9 mouse cellular contexts compared by ENCODE assay signal in the genomic region with DNA sequence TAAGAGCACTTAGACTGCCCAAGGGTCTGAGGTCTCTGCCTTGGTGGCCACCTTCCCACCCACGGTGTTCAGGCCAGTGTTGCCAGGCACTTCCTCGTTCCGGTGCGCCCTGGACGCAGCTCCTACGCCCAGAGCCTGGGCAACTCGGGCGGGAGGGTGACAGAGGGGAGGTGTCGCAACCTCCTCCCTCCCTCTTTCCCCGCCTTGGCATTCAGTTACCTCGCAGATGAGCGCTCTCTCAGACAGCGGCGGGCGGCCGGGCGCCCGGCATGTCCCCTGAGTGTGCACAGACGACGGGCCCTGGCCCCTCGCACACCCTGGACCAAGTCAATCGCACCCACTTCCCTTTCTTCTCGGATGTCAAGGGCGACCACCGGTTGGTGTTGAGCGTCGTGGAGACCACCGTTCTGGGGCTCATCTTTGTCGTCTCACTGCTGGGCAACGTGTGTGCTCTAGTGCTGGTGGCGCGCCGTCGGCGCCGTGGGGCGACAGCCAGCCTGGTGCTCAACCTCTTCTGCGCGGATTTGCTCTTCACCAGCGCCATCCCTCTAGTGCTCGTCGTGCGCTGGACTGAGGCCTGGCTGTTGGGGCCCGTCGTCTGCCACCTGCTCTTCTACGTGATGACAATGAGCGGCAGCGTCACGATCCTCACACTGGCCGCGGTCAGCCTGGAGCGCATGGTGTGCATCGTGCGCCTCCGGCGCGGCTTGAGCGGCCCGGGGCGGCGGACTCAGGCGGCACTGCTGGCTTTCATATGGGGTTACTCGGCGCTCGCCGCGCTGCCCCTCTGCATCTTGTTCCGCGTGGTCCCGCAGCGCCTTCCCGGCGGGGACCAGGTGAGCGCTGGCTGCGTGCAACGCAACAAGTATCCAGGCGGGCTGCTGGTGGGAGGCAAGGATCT. TPM values are rescaled to one million over a fixed set of nuclear protein-coding genes. Genes with fewer than 3 reads are reported as not detected.
DNase-seq lines count a peak whose midpoint lies in the region; ATAC-seq and TF ChIP-seq lines count a peak whose summit lies in the region.
"Had no signal": no experiment of that assay in that cellular context is flagged by ENCODE, and none has a peak within 500 bp of the region (broad histone marks: within the 10 kb centered on the region; RNA-seq: fewer than 3 reads in every experiment).

TSS of gene Ffar4 (plus strand) at position 214 of the 901 bp plus-strand sequence.

- no peaks in the 10 kb centered on the region for H3K9me3 ChIP-seq in hindbrain, embryonic 16.5 days (ENCODE audit: control insufficient read depth, low read length)
- H3K9me3 ChIP-seq in stomach, postnatal 0 days (ENCODE audit: control insufficient read depth, low read length) = no peaks in the 10 kb centered on the region

- peak within 1 kb of the TSS; percentile 75 for H3K4me3 ChIP-seq in testis, adult 2 months (ENCODE audit: control insufficient read depth, low read depth, low read length)
- peak within 1 kb of the TSS; percentile 41 for H3K4me3 ChIP-seq in hindbrain, embryonic 16.5 days (ENCODE audit: low read length)
- H3K4me3 ChIP-seq in stomach, postnatal 0 days (ENCODE audit: low read depth, low read length) = peak within 1 kb of the TSS; percentile 30
- H3K4me3 ChIP-seq: erythroblast, embryonic 14.5 days had no signal

- H3K36me3 ChIP-seq in testis, adult 2 months (ENCODE audit: control insufficient read depth, insufficient read depth, low read length) = no peaks in the 10 kb centered on the region
- H3K36me3 ChIP-seq in hindbrain, embryonic 16.5 days (ENCODE audit: control insufficient read depth, insufficient read depth, low read length) = no peaks in the 10 kb centered on the region
- no peaks in the 10 kb centered on the region for H3K36me3 ChIP-seq in stomach, postnatal 0 days (ENCODE audit: control insufficient read depth, insufficient read depth, low read length)

- H3K4me1 ChIP-seq in testis, adult 2 months (ENCODE audit: control insufficient read depth, insufficient read depth, low read length) = peaks cover 8% of the 10 kb centered on the region
- peaks cover 4% of the 10 kb centered on the region; the same call in 1 of the 2 replicates for H3K4me1 ChIP-seq in hindbrain, embryonic 16.5 days (ENCODE audit: control insufficient read depth, insufficient read depth, low read depth, low read length)
- no peaks in the 10 kb centered on the region for H3K4me1 ChIP-seq in stomach, postnatal 0 days (replicated peaks; ENCODE audit: control insufficient read depth, insufficient read depth)

- 1% methylated on average over 68 of the region's 77 CpGs for WGBS in hindbrain, embryonic 16.5 days
- WGBS in stomach, postnatal 0 days = under 1% methylated on average over 75 of the region's 77 CpGs

- TF ChIP-seq POLR2A in testis, adult 2 months (IDR thresholded peaks at IDR 0.05; ENCODE audit: control insufficient read depth, low read depth, low read length) = no peak

- no peak within 1 kb of the TSS for H3K27ac ChIP-seq in testis, adult 2 months (ENCODE audit: control insufficient read depth, insufficient read depth, low read depth, low read length)
- no peak within 1 kb of the TSS for H3K27ac ChIP-seq in hindbrain, embryonic 16.5 days (ENCODE audit: low read depth, low read length)
- H3K27ac ChIP-seq in stomach, postnatal 0 days (replicated peaks) = no peak within 1 kb of the TSS

- peak; percentile 58 for ATAC-seq in hindbrain, embryonic 16.5 days
- peak; percentile 77 for ATAC-seq in stomach, postnatal 0 days (ENCODE audit: low FRiP score, low TSS enrichment)

- no peak for DNase-seq in testis, postnatal 10 days (ENCODE audit: low spot score)
- peak; percentile 41 for DNase-seq in embryo, embryonic 10.5 days (ENCODE audit: low spot score)
- DNase-seq in lung, postnatal 14 days = peak; percentile 51
- peak; percentile 70 for DNase-seq in stomach, postnatal 0 days (ENCODE audit: low spot score)
- no peak for DNase-seq in left cerebral cortex, postnatal 10 days (ENCODE audit: extremely low spot score in 1 of 2, low spot score in 2 of 2)
- no peak for DNase-seq in kidney, postnatal 14 days

- peak within 1 kb of the TSS; percentile 68 for H3K4me2 ChIP-seq in hindbrain, embryonic 16.5 days (ENCODE audit: low read length)
- H3K4me2 ChIP-seq in stomach, postnatal 0 days (replicated peaks; ENCODE audit: low read depth) = peak within 1 kb of the TSS; percentile 46

- H3K27me3 ChIP-seq in testis, adult 2 months (ENCODE audit: control insufficient read depth, insufficient read depth, low read length) = no peaks in the 10 kb centered on the region
- peaks cover 35% of the 10 kb centered on the region for H3K27me3 ChIP-seq in hindbrain, embryonic 16.5 days (replicated peaks; ENCODE audit: control insufficient read depth, insufficient read depth, low read length)
- peaks cover 4% of the 10 kb centered on the region; the same call in 1 of the 2 replicates for H3K27me3 ChIP-seq in stomach, postnatal 0 days (ENCODE audit: control insufficient read depth, insufficient read depth, low read length)

- TF ChIP-seq EP300 in stomach, postnatal 0 days (optimal IDR thresholded peaks at IDR 0.05) = no peak

- TF ChIP-seq CTCF in testis, adult 2 months (IDR thresholded peaks at IDR 0.05; ENCODE audit: control insufficient read depth, insufficient read depth, insufficient replicate concordance, low read depth, low read length) = no peak
- no peak for TF ChIP-seq CTCF in stomach, postnatal 0 days (IDR thresholded peaks at IDR 0.05; ENCODE audit: low read depth)

- intact Hi-C loops in left cerebral cortex, postnatal 10 days (cut with DNase I) = no loop called here

- peak within 1 kb of the TSS; percentile 54 for H3K9ac ChIP-seq in hindbrain, embryonic 16.5 days (ENCODE audit: low read depth, low read length)
- H3K9ac ChIP-seq in stomach, postnatal 0 days (ENCODE audit: low read length) = no peak within 1 kb of the TSS

RNA-seq across cellular contexts. Expression of gene Ffar4, which starts in this region (rescaled TPM):
- polyA plus RNA-seq in testis, adult 2 months (2012; rRNA removed) = 1.6 and 2.2 TPM in 2 replicates
- 0.46 and 0.51 TPM in 2 replicates for polyA plus RNA-seq in hindbrain, embryonic 16.5 days (2015; fragmentation: Nextera tagmentation; extraction: Ambion mirVana)
- 6.8 and 7.5 TPM in 2 replicates for polyA plus RNA-seq in stomach, postnatal 0 days (2015; fragmentation: Nextera tagmentation; extraction: Ambion mirVana)
- total RNA-seq in left cerebral cortex, postnatal 10 days (2021) = under 1 TPM in 1 of 2 experiments, not detected in 1; 0.24 TPM
- polyA plus RNA-seq: erythroblast, embryonic 14.5 days had no signal

Comparison
In these comparisons a context has a peak if more than half of its experiments do, and no peak if none do; other contexts are left out.
1. Peak in ATAC-seq, H3K4me3 ChIP-seq, H3K9ac ChIP-seq and H3K4me2 ChIP-seq in hindbrain, embryonic 16.5 days; RNA of the gene not detected or under 1 TPM.
2. DNase-seq: peak in embryo, embryonic 10.5 days (single experiment), lung, postnatal 14 days (single experiment) and stomach, postnatal 0 days (single experiment); none in testis, postnatal 10 days (single experiment), left cerebral cortex, postnatal 10 days (0 of 2) and kidney, postnatal 14 days (single experiment).
3. Peak in every context shown above with its lines, with median percentiles within 50 percentile points of each other: H3K4me3 ChIP-seq.